Mouse (Mus musculus) neural tube, embryonic 13.5 days (tissue): ENCODE measurements around the gene Tuba4a. TPM values are rescaled to one million over a fixed set of nuclear protein-coding genes. Genes with fewer than 3 reads are reported as not detected.
"Not testable (repeated sequence)": the region's sequence is repeated elsewhere in the genome, so short reads cannot be mapped to it uniquely, and the experiment has no call there.

Experiments used
- ATAC-seq: fragments of 200-750 bp; cut with Nextera tagmentation; 2 replicates; pipeline ENCODE4 v1.8.0; 2017; ENCODE audit warnings: low read depth, mild to moderate bottlenecking, moderate TSS enrichment, moderate library complexity
- H3K27ac ChIP-seq: fragments of 300-500 bp; sonication (generic); replicated peaks from 2 replicates; pipeline ENCODE4 v1.5.1; 2015; ENCODE audit warnings: moderate library complexity, mild to moderate bottlenecking, inconsistent platforms
- H3K27me3 ChIP-seq: fragments of 300-500 bp; sonication (generic); 2 replicates; pipeline ENCODE4 v1.6.1; 2015; ENCODE audit warnings: mild to moderate bottlenecking, inconsistent platforms
- H3K36me3 ChIP-seq: fragments of 300-500 bp; sonication (generic); 2 replicates; pipeline ENCODE4 v1.6.1; 2015; ENCODE audit warnings: mild to moderate bottlenecking, inconsistent platforms
- H3K4me1 ChIP-seq: fragments of 300-500 bp; sonication (generic); replicated peaks from 2 replicates; pipeline ENCODE4 v1.6.1; 2015; ENCODE audit warnings: inconsistent platforms
- H3K4me2 ChIP-seq: fragments of 300-500 bp; sonication (generic); 2 replicates; pipeline ENCODE4 v1.6.1; 2015; ENCODE audit warnings: inconsistent platforms, mild to moderate bottlenecking, moderate library complexity
- H3K4me3 ChIP-seq: fragments of 300-500 bp; sonication (generic); 2 replicates; pipeline ENCODE4 v1.5.1; 2015; ENCODE audit warnings: mild to moderate bottlenecking, inconsistent platforms
- H3K9ac ChIP-seq: fragments of 300-500 bp; sonication (generic); 2 replicates; pipeline ENCODE4 v1.6.1; 2015; ENCODE audit warnings: moderate library complexity, mild to moderate bottlenecking, inconsistent platforms
- H3K9me3 ChIP-seq: fragments of 300-500 bp; sonication (generic); 2 replicates; pipeline ENCODE4 v1.6.1; 2016; ENCODE audit warnings: inconsistent platforms
- WGBS: fragments of 180-500 bp; shearing (Covaris S2); methylation state at CpG from one replicate; pipeline ENCODE4 v1.1.7; 2015; 5-methylcytosine and 5-hydroxymethylcytosine counted together
- polyA plus RNA-seq: library from polyadenylated mRNA; unstranded; fragments of >200 nt; fragmentation: Nextera tagmentation; extraction: Ambion mirVana; gene quantifications from 2 replicates; pipeline ENCODE4 v1.2.1, GENCODE M21; 2015

Gene Tuba4a
- polyA plus RNA-seq, 1 experiment from 2014 or later = 10.6 TPM

- H3K27me3 ChIP-seq = peaks cover 7% of the 10 kb centered on the region; the same call in 1 of the 2 replicates
- peaks cover 30% of the 10 kb centered on the region for H3K4me1 ChIP-seq
- no peaks in the 10 kb centered on the region for H3K36me3 ChIP-seq
- H3K4me2 ChIP-seq = no peak overlapping the region
- no peak overlapping the region for H3K4me3 ChIP-seq
- 65% methylated on average over 3 of the region's 3 CpGs for WGBS
- H3K9ac ChIP-seq = no peak overlapping the region
- no peaks in the 10 kb centered on the region for H3K9me3 ChIP-seq
- no peak for ATAC-seq
- H3K27ac ChIP-seq = 0 out of 2 replicates have a peak overlapping the region, but pooled peaks have one; percentile 19
Measured at GRCm38 (mm10) chr1:75250498-75250897, 30.8 kb upstream of the Tuba4a start.

DNA sequence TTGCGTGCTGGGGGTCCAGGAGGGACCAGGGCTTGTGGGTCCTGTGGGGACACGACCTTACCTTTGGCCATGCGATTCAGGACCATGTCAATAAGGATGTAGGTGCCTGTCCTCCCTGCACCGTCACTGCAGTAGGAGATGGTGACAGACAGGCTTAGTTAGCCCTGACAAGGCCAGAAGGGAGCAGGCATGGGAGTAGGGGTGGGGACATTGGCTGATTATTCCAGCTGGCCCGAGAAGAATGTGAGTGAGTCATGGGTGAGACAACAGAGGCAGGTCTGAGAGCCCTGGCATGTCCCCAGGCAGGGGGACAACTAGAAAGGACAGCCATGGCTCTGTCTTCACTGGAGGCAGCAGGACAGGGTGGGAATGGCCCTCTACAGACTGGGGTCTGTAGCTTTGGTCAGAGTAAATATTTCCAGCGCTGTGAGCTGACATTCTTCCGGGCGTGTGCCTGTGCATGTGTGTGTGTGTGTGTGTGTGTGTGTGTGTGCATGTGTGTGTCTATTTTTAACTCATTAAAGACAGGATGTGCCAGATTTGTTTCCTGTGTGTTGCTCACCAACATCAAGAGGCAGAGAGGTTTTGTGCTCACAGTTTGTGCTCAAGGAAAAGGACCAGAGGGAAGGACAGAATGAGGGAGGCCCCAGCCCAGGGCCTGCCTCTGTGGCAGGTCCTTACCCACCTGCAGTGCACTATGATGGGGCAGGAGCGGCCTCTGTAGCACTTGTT is 28.5 kb upstream of the Tuba4a start:
- H3K36me3 ChIP-seq = peaks cover 11% of the 10 kb centered on the region
- H3K4me3 ChIP-seq = no peak overlapping the region
- no peak overlapping the region for H3K27ac ChIP-seq
- peak overlapping the region; percentile 26; the same call in 1 of the 2 replicates for H3K9ac ChIP-seq
- H3K27me3 ChIP-seq = peaks cover 7% of the 10 kb centered on the region; the same call in 1 of the 2 replicates
- H3K9me3 ChIP-seq = no peaks in the 10 kb centered on the region
- 59% methylated on average over 9 of the region's 9 CpGs for WGBS
- peaks cover 24% of the 10 kb centered on the region for H3K4me1 ChIP-seq
- ATAC-seq = no peak
- H3K4me2 ChIP-seq = no peak overlapping the region

DNA sequence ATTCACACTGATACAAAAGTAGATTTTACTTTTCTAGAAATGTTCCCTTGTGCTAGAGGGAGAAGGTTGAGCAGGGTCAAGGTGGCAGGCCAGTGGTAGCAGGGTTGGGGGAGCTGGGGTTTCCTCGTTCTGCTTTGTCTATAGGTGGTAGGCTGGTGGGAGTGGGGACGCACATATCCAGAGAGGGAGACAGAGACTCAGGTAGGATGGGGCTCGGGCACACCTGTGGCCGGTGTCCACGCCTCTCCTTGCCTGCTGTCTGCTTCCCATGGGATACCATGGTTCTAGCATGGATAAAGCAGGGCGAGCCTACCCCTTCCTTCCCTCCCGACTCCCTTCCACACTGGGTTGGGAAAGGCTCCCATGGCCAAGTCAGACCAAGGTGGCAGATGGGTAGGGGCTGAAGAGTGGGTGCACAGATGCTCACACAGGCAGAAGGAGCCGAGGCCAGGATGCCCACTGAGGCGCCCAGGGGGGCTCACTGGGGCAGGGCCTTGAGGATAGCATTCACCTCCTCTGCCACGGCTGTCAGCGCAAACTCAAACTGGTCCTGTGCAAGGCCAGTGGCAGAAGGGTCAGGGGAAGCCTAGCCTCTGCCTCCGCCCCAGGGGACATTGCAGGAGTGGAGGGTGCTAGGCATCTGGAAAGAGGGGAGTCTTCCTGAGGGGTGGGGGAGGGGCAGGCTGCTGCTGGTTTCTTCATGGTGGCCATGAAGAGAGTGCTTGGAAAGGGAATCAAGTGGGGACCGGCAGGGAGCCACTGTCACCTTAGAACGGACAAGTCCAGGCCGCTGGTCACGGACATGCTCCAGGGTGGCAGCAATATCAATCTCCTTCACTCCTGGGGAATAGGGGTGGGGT is 27.6 kb upstream of the Tuba4a start:
- WGBS = 82% methylated on average over 16 of the region's 16 CpGs
- no peak for ATAC-seq
- Histone ChIP-seq H3K27ac (no peak overlapping the region), H3K4me3 (no peak overlapping the region), H3K4me1 (peaks cover 24% of the 10 kb centered on the region), H3K9ac (peak overlapping the region; percentile 26; the same call in 1 of the 2 replicates), H3K36me3 (peaks cover 19% of the 10 kb centered on the region), H3K27me3 (peaks cover 2% of the 10 kb centered on the region; the same call in 1 of the 2 replicates), H3K4me2 (no peak overlapping the region), H3K9me3 (no peaks in the 10 kb centered on the region)

DNA sequence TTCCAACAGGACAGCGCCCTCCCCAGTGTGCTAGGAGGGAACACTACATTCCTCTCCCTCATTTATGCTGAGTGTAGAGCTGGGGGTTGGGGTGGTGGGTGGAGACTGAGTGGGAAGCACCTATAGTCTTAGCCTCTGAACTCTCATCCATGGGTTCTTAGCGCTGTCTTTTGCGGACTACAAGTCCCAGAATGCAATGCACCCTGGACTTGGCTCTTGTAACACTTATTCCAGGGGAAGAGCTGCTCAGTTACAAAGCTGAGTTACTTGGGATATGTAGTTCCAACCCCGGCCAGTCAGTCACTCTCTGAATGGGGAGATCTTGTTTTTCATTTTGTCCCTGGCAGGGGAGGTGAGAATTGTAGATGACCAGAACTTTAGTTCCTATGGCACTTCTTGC is 25.2 kb upstream of the Tuba4a start:
- Histone ChIP-seq H3K9me3 (no peaks in the 10 kb centered on the region), H3K4me3 (no peak overlapping the region), H3K4me1 (peaks cover 12% of the 10 kb centered on the region), H3K4me2 (no peak overlapping the region), H3K27me3 (no peaks in the 10 kb centered on the region), H3K27ac (no peak overlapping the region), H3K36me3 (peaks cover 41% of the 10 kb centered on the region), H3K9ac (no peak overlapping the region)
- WGBS = 17% methylated on average over 4 of the region's 4 CpGs
- peak; percentile 59; the same call in 1 of the 2 replicates for ATAC-seq

- Histone ChIP-seq H3K9ac (no peak overlapping the region), H3K27me3 (no peaks in the 10 kb centered on the region), H3K4me3 (no peak overlapping the region), H3K27ac (no peak overlapping the region), H3K4me2 (no peak overlapping the region), H3K4me1 (peaks cover 12% of the 10 kb centered on the region), H3K9me3 (no peaks in the 10 kb centered on the region), H3K36me3 (peaks cover 46% of the 10 kb centered on the region)
- WGBS = 87% methylated on average over 12 of the region's 12 CpGs
- peak; percentile 19; the same call in 1 of the 2 replicates for ATAC-seq
Measured at GRCm38 (mm10) chr1:75244175-75244826, 24.6 kb upstream of the Tuba4a start.

- Histone ChIP-seq H3K9me3 (no peaks in the 10 kb centered on the region), H3K36me3 (peaks cover 46% of the 10 kb centered on the region), H3K27me3 (no peaks in the 10 kb centered on the region), H3K4me2 (no peak overlapping the region), H3K4me3 (no peak overlapping the region), H3K27ac (no peak overlapping the region), H3K9ac (no peak overlapping the region), H3K4me1 (peaks cover 12% of the 10 kb centered on the region)
- WGBS = 89% methylated on average over 14 of the region's 14 CpGs
- no peak for ATAC-seq
Measured at GRCm38 (mm10) chr1:75243411-75243810, 23.7 kb upstream of the Tuba4a start.

GRCm38 (mm10) chr1:75239591-75239990 is 19.9 kb upstream of the Tuba4a start:
- ATAC-seq = no peak
- Histone ChIP-seq H3K4me2 (no peak overlapping the region), H3K36me3 (peaks cover 46% of the 10 kb centered on the region), H3K4me3 (no peak overlapping the region), H3K27me3 (no peaks in the 10 kb centered on the region), H3K9me3 (no peaks in the 10 kb centered on the region), H3K27ac (no peak overlapping the region), H3K4me1 (peaks cover 25% of the 10 kb centered on the region), H3K9ac (no peak overlapping the region)
- 85% methylated on average over 10 of the region's 10 CpGs for WGBS

GRCm38 (mm10) chr1:75236117-75237050 is 16.7 kb upstream of the Tuba4a start, which contains the start of gene Dnajb2:
TSS of gene Dnajb2 (plus strand) at chr1:75236406.
- H3K9me3 ChIP-seq = no peaks in the 10 kb centered on the region
- under 1% methylated on average over 63 of the region's 64 CpGs for WGBS
- peaks cover 26% of the 10 kb centered on the region for H3K4me1 ChIP-seq
- H3K36me3 ChIP-seq = peaks cover 20% of the 10 kb centered on the region
- peak within 1 kb of the TSS; percentile 60 for H3K4me3 ChIP-seq
- H3K4me2 ChIP-seq = peak within 1 kb of the TSS; percentile 83
- peak within 1 kb of the TSS; percentile 84 for H3K27ac ChIP-seq
- H3K9ac ChIP-seq = peak within 1 kb of the TSS; percentile 87
- H3K27me3 ChIP-seq = peaks cover 3% of the 10 kb centered on the region; the same call in 1 of the 2 replicates
- ATAC-seq = peak; percentile 91

DNA sequence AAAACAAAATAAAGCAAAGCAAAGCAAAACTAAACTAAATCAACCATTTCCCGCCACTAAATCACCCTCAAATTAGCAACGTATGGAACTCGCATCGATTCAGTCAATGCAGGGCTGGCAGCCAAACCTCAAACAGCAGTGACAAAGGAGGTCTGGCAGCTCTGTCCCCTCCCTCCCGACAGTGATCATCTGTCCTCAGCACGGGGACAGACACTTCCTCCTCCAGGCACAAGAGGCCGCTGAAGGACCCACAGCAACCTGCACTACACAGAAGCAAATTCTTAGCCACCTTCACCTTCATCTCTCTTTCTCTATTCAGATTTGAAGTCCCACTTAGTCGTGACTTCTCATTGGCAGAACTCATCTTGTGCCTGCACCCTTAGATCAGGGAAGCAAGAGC is 14.9 kb upstream of the Tuba4a start:
- Histone ChIP-seq H3K36me3 (peaks cover 4% of the 10 kb centered on the region), H3K4me1 (peaks cover 26% of the 10 kb centered on the region), H3K4me2 (0 out of 2 replicates have a peak overlapping the region, but pooled peaks have one; percentile 16), H3K27me3 (peaks cover 10% of the 10 kb centered on the region; the same call in 1 of the 2 replicates), H3K9me3 (no peaks in the 10 kb centered on the region), H3K4me3 (no peak overlapping the region), H3K27ac (no peak overlapping the region), H3K9ac (no peak overlapping the region; the same call in 1 of the 2 replicates)
- WGBS = 2% methylated on average over 8 of the region's 8 CpGs
- ATAC-seq = peak; percentile 57

GRCm38 (mm10) chr1:75232489-75232888 is 12.8 kb upstream of the Tuba4a start:
- H3K9ac ChIP-seq, H3K27me3 ChIP-seq, H3K36me3 ChIP-seq, ATAC-seq, H3K4me3 ChIP-seq, H3K27ac ChIP-seq, H3K9me3 ChIP-seq, H3K4me2 ChIP-seq: not testable (repeated sequence)
- WGBS = 61% methylated on average over 4 of the region's 4 CpGs
- H3K4me1 ChIP-seq = peaks cover 22% of the 10 kb centered on the region

DNA sequence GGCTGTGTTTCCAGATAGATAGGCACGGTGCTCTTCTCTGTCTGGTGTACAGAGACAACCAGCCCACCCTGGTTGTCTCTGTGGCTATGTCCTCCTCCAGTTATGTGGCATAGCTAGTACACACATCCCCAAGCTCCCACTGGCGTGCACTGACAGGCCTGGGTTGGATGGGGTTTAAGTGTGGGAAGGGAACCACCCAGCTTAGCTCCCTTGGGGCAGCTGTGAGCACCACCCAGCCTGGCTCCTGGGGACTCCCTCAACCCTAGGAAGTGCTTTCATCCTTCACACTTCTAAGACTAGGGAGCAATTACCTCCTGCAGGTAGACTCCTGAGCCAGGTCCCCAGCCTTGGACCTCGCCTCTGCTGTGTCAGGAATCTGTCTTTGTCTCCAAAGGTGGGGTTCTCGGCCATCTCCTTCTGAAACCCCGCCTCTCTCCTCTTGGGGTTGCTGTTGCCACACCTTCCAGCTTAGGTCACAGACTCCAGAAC is 12.0 kb upstream of the Tuba4a start, which contains the start of gene A630095N17Rik:
Gene A630095N17Rik, minus strand, starts transcription at position 439 of the 489 bp plus-strand sequence.
- no peaks in the 10 kb centered on the region for H3K9me3 ChIP-seq
- H3K27me3 ChIP-seq = peaks cover 10% of the 10 kb centered on the region; the same call in 1 of the 2 replicates
- H3K9ac ChIP-seq = no peak within 1 kb of the TSS
- peaks cover 14% of the 10 kb centered on the region for H3K4me1 ChIP-seq
- H3K4me3 ChIP-seq = no peak within 1 kb of the TSS
- no peak within 1 kb of the TSS for H3K27ac ChIP-seq
- 76% methylated on average over 5 of the region's 5 CpGs for WGBS
- H3K36me3 ChIP-seq = no peaks in the 10 kb centered on the region
- H3K4me2 ChIP-seq = no peak within 1 kb of the TSS
- no peak for ATAC-seq
